Mouse (Mus musculus) inflammation-experienced regulatory T-cells (primary cell): ENCODE measurements around the gene Olfr49. TPM values are rescaled to one million over a fixed set of nuclear protein-coding genes. Genes with fewer than 3 reads are reported as not detected.

ENCODE experiments used
- polyA plus RNA-seq, 2 experiments: library from polyadenylated mRNA; unstranded; fragments of 100-300 nt; shearing (Covaris generic); gene quantifications; one replicate each; pipeline ENCODE4 v1.2.1; 2017

Gene Olfr49
- polyA plus RNA-seq: under 1 TPM in 1 of 2 experiments, not detected in 1; 0.04 TPM

GRCm38 (mm10) chr14:54284839-54285238, at the start of gene Olfr49:
Gene Olfr49 (minus strand): TSS chr14:54284939.

GRCm38 (mm10) chr14:54253741-54254291, 30.9 kb downstream of the Olfr49 start, which contains the start of the genes Dad1 and Abhd4:
Gene Dad1 (minus strand): TSS chr14:54254104.
Gene Abhd4 (plus strand): TSS chr14:54254188.

Other genes starting within 250 kb of the Olfr49 start
- 100 to 1,000 TPM; 437 to 475 TPM for gene Dad1, start 30.8 kb downstream of the Olfr49 start, polyA plus RNA-seq
- 10 to 100 TPM; 20.6 to 32.2 TPM for gene Abhd4, start 30.8 kb downstream of the Olfr49 start, polyA plus RNA-seq
- 10 to 100 TPM; 54.3 to 58.1 TPM for gene Oxa1l, start 75.9 kb upstream of the Olfr49 start, polyA plus RNA-seq
- 1 to 10 TPM; 1.5 to 1.6 TPM for gene Slc7a7, start 132.8 kb upstream of the Olfr49 start, polyA plus RNA-seq
- 100 to 1,000 TPM; 170 to 222 TPM for gene Mrpl52, start 142.0 kb upstream of the Olfr49 start, polyA plus RNA-seq
- gene Mmp14, start 146.7 kb upstream of the Olfr49 start, polyA plus RNA-seq: 10 to 100 TPM in 1 of 2 experiments, 1 to 10 TPM in 1; 6.7 to 25.0 TPM
- gene Lrp10, start 179.2 kb upstream of the Olfr49 start, polyA plus RNA-seq: 100 to 1,000 TPM; 364 to 420 TPM
- under 1 TPM; 0.35 to 0.87 TPM for gene Rem2, start 191.2 kb upstream of the Olfr49 start, polyA plus RNA-seq
- gene Prmt5, start 232.6 kb upstream of the Olfr49 start, polyA plus RNA-seq: 10 to 100 TPM; 35.4 to 48.8 TPM